Mouse (Mus musculus) G1E (cell line): Measurements from ENCODE around the gene Cd3e.

Experiments used
- CTCF ChIP-seq: IDR thresholded peaks from 2 replicates; pipeline ENCODE4 v1.5.1; 2012; ENCODE audit warnings: low read depth, low read length, inconsistent platforms, mixed read lengths
- GATA1 ChIP-seq: IDR thresholded peaks from 2 replicates; pipeline ENCODE4 v1.6.1; 2012; ENCODE audit warnings: borderline replicate concordance, low read length, inconsistent platforms, mixed read lengths
- GATA2 ChIP-seq: IDR thresholded peaks from 2 replicates; pipeline ENCODE4 v1.6.1; 2012; ENCODE audit warnings: low read depth, low read length, inconsistent platforms, borderline replicate concordance
- POLR2AphosphoS5 ChIP-seq: IDR thresholded peaks from 2 replicates; pipeline ENCODE4 v1.6.1; 2012; ENCODE audit warnings: low read depth, low read length, inconsistent platforms; ENCODE audit not compliant: insufficient replicate concordance
- TAL1 ChIP-seq: conservative IDR thresholded peaks from 2 replicates; pipeline ENCODE4 v1.6.1; 2012; ENCODE audit warnings: low read depth, low read length, inconsistent platforms, mixed read lengths

DNA sequence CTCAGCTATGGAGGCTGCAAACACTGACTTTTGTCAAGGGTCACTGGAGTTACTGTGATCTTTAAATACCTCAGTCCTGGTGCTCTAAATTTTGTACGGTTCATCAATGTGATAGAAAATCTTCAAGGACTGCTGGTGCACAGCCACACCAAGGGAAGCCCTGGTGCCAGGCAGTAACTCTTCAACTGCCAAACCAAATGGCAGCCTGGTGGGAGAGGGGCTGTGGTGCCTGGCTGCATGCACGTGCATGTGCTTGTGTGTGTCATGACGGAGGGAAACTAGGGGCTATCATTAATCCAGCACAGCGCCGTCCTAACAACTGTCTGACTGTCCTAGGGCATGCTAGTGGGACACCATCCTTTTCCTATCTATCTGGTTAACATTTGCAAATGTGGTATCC, 9.7 kb downstream of the Cd3e start:
- TF ChIP-seq TAL1 = no peak
- no peak for TF ChIP-seq CTCF
- TF ChIP-seq GATA1 = no peak
- no peak for TF ChIP-seq POLR2AphosphoS5
- TF ChIP-seq GATA2 = no peak
